Mouse (Mus musculus): ENCODE results near the gene A530084C06Rik.

Gene A530084C06Rik

DNA sequence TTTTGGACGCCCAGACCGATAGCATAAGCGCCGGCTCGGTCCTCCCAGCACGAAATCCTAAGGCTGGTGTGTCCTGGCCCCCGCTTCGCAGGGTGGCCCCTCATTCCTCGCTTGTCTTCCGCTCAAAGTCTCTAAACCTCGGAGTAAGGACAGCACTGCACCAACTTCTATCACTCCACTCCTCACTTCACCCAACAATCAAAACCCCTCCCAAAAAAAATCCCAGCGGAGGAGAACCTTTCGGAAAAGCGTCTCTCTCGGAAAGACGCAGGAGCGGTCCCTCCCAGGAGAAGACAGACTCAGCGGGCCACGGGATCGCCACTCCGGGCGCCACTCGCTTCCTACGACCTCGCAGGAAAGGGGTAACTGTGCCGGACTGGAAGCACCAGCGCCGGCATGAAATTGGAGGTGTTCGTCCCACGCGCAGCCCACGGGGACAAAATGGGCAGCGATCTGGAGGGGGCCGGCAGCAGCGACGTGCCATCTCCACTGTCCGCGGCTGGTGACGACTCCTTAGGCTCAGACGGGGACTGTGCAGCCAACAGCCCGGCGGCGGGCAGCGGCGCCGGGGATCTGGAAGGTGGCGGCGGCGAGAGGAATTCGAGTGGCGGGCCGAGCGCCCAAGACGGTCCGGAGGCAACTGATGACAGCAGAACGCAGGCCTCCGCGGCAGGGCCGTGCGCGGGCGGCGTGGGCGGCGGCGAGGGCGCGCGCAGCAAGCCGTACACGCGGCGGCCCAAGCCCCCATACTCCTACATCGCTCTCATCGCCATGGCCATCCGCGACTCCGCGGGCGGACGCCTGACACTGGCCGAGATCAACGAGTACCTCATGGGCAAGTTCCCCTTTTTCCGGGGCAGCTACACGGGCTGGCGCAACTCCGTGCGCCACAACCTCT, at the start of gene A530084C06Rik:
TSS of gene A530084C06Rik (minus strand) at position 813 of the 898 bp plus-strand sequence.
- DNase-seq (ENCODE audit: low spot score) = no peak

DNA sequence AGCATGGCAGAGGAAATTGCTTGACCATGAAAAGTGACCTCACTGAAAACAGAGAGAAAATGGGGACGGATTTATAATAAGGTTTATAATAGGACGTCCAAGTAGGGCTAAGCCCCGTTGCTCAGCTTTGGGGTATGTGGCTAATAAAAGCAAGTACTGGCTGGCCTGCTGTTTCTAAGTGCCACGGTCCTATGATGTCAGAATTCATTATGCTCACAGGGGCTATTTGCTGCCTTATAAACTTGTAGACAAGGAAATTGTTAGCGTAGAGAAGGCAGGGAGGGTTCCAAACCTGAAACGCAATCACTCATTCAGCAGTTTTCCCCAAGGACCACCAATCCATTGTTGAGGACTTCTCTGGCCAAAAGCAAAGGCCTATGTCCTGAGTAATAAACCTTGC, 44.8 kb upstream of the A530084C06Rik start:
- DNase-seq (ENCODE audit: low spot score) = no peak

DNA sequence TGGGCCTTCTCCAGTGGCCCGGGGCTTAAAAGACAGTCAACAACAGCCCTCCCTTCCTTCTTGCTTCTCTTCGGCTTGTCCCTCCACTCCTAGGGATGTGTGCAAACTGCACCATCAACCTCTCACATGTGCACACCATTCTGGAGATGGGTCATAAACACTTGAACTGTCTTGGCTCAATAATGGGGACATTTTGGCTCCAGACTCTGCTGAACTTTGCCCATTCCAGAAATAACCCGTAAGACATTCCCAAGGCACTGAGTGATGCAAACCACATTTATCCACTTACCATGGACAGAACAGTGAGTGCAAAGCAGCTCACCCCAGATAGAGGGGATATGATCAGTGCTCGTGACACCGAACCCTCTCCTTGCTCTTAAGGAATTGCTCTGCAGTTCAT, 40.4 kb upstream of the A530084C06Rik start:
- no peak for DNase-seq (ENCODE audit: low spot score)

DNA sequence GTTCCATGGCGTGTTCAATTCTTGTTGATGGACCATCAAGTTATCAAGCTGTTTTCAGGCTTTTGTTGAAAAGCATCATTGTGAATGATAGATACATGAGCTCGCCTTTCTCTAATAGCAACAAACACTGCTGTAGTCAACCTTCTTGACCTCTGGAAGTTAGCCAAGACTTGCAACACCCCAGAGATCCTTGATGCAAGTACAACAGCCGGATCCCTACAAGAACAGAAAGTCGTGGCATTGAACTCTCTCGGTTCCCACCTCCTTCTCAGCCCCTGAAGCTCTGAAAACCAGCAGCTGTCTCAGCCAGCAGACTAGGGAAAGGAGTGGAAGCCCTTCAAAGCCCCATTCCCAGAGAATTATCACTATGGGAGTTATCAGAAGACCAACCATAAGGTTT, 28.2 kb upstream of the A530084C06Rik start:
- DNase-seq (ENCODE audit: low spot score) = no peak

DNA sequence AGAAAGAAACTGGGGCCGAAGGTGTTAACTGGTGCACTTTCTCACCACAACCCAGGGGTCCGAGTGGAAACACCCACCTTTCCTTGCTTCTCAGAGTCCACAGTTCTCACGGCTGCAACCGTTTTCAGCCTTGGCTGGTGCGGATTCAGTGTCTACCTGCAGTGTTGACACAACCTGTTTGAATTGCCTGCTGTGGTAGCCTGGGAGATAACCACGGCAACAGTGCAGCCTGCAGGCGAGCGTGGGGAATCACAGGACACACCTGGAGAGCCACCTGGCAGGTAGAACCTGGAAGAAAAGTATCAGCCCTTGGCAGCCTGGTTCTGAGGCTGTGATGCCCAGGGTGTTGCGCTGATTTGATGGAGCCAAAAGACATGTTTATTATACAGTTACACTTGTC, 20.7 kb upstream of the A530084C06Rik start:
- DNase-seq (ENCODE audit: low spot score) = no peak

DNA sequence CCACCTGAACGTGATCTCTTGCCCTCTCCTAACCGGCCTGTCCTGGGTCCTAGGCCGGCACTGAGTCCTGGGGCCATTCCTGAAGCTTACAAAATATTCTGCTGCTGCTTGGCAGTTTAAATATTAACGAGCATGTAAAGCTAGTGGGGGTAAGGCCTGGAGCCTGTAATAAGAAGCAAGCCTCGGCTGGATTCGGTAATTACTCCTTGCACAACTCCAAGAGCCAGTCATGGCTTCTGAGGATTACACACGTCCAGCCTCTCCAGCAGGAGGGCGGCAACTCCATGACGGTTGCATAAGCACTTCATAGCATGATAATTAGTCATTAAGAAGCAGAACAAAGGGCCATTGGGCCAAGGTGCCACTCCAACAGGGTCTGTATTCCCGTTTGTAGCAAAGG, 19.3 kb upstream of the A530084C06Rik start:
- DNase-seq (ENCODE audit: low spot score) = no peak

DNA sequence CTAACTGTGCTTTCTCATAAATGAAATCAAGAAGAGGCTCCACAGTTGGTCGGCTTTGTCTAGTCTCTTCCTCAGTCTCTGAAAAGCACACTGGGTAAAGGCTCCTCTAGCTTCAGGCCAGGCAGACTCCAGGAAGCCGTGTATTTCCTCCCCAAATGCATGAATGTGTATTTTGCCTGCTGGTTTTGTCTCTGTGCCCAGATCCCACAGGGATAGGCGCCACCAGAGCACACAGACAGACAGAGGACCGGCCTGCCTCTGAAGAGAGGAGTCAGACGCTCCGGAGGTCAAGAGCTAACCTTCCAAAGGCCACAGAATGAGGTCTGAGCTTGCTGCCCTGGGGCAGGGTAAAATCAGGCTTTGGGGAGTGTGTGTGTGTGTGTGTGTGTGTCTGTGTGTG, 18.4 kb upstream of the A530084C06Rik start:
- DNase-seq (ENCODE audit: low spot score) = no peak

DNA sequence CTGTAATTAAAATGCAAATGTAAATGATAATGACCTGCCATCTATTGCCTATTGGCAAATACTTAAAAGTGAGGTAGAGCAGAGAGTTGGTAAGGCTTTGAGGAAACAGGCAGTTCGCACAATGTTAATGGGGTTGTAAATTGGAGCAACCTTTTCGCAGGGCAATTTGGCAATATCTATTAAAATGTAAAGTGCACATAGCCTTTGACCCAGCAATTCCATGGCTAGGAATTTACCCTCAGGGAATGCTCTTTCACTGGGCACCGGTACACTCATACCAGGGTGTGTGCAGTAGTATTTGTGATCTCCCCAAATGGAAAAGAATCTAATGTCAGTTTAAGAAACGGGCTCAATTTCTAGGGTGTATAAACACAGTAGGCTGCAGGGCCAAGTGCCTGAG, 17.6 kb upstream of the A530084C06Rik start:
- DNase-seq (ENCODE audit: low spot score) = no peak

DNA sequence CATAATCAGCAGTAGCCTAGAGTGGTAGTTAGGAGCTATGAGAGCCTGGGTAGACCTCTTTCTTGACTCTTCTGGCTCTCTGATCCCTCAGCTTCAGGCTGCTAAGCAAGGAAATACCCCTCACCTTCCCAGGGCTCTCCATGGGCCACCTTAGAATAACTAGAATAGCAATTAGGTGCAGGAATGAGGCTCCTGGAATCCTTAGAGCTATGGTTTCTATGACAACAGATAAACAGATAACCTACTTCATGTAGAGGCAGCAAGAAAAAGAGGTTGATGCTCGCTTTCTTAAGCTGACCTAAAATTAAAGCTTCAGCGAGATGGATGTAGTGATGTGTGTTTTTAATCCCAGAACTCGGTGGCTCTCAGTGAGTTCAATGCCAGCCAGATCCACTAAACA, 15.5 kb upstream of the A530084C06Rik start:
- DNase-seq (ENCODE audit: low spot score) = no peak

DNA sequence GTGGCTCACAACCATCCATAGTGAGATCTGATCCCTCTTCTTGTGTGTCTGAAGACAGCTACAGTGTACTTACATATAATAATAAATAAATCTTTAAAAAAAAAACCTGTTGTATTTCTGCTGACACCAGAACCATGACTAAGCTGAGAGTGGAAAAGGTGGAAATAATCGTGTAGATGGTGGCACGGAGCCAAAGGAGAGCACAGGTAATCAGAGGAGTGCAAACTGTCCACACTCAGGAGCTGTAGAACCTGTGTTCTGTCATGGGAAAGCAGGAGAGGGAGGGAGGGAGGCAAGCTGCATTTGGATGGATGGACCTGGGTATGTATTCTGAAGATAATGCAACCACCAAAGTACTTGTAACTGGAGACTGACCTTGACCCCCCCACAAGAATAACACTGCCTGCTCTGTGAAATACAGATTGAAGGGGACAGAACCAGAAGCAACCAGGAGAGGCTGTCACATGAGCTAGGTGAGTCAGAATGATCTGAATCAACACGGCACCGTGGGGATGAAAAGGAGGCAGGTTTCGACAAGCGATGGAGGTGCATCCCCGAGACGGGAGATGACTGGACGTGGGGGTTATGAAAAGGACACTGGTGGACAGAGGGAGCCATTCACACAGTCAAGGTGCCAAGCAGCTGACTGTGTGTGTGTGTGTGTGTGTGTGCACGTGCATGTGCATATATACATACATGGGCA, 13.8 kb upstream of the A530084C06Rik start:
- no peak for DNase-seq (ENCODE audit: low spot score)

DNA sequence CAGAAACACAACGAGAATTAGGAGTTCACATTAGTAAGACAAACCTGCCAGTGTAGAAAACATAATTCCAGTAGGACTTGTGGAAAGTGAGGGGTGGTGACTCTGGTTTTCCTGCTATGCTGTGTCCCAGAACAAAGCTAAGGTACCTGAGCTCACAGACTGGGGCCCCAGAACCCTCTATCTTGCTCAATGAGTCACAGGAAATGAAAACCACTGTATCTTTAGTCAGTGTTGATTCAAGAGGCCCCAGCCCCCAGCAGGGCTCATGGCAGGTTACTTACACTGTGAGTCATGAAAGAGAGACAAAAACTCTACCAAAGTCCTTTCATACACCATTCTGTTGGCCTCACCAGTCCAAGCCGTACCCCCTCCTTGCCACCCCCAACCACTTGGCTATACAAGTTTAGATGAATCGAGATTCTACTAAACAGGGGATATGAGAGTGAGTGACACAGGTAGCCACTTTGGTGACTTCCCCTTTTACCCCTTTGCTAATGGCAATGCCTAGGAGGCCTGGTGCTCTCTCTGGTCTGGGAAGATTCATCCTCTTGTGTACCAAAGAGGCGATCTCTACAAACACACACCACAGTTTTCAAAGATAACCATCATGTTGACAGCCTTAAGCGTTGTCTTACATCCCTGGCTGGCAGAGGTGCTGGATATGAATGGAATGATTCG, 8.6 kb upstream of the A530084C06Rik start:
- DNase-seq (ENCODE audit: low spot score) = no peak

DNA sequence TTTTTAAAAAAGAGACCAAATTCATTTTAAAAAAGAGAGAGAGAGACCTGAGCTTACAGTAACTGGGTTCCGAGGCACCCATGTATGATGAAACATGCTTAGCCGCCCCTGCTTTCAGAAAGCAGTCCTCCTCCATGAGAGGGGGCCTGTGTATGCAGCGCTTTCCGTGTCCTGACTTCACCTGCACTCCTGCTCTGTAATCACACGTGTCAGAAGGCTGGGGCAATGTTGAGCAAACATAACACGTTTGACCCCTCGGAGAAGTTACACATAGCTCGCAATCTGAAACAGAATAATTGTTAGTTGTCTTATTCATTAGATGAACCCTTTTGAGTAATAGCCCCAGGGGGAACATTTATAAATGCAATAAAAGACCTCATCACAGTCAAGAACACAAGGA, 8.0 kb upstream of the A530084C06Rik start:
- DNase-seq (ENCODE audit: low spot score) = no peak

DNA sequence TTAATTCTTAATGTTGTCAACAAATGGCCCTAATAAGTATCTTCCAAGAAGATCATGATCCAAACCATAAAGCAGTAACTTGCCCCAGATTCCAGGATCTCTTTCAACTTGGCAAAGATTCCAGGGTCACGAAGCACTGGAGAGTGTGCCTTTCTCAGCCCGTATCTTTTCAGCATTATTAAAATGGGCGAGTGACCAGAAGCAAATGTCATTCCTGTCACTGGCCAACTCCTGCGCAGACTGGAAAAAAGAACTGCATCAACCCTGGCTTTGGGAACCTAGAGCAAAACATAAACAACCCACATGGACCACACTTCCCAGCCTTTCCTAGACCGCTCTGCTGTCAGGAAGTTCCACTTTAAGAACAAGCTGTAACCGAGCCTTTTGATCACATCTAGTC, 5.3 kb upstream of the A530084C06Rik start:
- no peak for DNase-seq (ENCODE audit: low spot score)

DNA sequence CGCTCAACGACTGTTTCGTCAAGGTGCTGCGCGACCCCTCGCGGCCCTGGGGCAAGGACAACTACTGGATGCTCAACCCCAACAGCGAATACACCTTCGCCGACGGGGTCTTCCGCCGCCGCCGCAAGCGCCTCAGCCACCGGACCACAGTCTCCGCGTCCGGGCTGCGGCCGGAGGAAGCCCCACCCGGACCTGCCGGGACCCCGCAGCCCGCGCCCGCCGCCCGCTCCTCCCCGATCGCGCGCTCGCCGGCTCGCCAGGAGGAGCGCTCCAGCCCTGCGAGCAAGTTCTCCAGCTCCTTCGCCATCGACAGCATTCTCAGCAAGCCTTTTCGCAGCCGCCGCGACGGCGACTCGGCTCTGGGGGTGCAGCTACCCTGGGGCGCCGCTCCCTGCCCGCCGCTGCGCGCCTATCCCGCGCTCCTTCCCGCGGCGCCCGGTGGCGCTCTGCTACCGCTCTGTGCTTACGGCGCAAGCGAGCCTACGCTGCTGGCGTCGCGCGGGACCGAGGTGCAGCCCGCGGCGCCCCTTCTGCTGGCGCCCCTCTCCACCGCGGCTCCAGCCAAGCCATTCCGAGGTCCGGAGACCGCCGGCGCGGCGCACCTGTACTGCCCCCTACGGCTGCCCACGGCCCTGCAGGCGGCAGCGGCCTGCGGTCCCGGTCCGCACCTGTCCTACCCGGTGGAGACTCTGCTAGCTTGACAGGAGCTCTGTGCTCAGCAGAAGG, 449 bp upstream of the A530084C06Rik start:
- no peak for DNase-seq (ENCODE audit: low spot score)

DNA sequence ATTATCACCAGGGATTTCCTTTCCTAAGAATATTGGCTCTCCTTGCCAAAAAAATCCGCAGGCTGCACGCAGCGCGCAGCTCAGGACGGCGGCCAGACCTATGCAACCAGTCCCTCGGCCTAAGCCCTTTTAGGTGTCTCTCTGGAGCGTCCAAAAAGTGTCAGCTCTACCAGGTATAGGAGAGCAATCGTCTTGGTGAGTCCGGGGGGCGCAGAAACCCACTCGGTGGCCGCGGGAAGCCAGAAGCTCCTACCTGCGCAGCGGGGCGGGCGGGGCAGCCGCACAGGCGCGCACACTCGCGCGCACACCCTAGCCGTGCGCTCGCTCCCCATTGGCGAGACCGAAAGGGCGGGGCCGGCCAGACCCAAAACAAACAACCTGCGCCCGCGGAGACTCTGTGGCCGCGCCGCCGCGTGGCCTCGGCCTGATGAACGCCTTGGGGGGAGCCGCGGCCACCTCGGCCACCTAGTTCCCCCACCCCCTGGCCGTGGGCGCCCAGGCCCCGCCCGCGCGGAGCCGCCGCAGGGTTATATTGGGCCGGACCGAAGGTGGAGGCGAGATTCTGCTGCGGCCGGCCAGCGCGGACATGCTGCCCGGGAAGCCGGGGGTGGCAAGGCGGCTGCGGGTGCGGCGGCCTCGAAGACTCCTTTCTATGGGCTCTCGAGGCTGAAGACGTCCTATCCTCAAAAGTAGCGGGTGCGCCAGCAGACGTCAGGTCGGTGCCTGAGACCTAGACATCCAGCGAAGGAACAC, 1.2 kb downstream of the A530084C06Rik start:
- DNase-seq (ENCODE audit: low spot score) = no peak

DNA sequence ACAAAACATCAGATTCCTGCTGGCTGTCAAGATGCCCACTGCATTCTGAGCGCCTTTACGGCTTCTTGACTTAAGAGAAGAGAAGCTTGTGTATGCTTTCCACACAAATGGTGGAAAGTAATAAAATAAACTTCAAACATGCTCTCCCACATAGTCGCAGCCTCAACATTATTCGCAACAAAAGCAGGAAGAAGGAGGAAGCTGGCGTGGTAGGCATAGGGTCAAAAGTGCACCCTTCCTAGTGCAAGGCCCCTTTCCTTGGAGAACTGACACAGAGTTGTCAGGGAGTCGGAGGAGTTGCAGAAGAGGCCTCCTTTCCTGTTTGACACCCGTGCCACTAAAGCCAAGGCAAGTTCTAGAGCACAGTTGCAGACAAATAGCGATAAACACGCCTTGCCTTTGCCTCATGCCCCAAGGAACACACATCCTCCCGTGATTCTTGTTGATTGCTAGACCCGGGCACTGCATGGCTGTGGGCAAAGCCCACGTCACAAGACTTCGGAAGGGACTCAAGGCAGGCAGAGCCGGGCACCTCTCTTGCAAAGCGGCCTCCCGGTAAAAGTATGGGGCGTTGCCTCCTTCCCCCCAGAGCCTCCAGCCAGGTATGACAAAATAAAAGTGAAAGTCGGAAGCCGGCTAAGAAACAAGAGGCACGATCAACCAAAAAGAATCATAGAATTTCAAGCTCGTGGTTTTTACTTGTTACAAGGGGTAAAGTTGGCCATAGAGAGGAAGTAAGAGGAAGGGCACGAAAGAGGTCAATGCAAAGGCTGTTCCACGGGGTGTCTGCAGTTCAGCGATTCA, 2.0 kb downstream of the A530084C06Rik start:
- no peak for DNase-seq (ENCODE audit: low spot score)

DNA sequence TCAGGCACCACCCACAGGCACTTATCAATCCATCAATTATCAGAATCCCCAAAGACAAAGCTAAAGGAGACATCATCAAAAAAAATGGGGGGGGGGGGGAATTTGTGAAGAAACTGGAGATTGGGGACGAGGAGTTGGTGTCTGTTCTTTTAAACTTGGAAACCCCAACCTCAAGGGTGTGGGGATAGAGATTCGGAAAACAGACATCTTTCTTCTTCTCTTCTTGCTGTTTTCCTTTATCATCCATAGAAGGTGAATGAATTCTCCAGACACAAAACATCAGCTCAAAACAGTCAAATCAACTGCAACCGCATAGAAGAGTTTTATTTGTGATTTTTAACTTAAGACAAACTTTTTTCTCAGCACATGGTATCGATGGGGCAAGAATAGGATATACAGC, 3.3 kb downstream of the A530084C06Rik start, which contains the start of gene Foxq1:
TSS of gene Foxq1 (plus strand) at position 301 of the 400 bp plus-strand sequence.
- DNase-seq (ENCODE audit: low spot score) = no peak

DNA sequence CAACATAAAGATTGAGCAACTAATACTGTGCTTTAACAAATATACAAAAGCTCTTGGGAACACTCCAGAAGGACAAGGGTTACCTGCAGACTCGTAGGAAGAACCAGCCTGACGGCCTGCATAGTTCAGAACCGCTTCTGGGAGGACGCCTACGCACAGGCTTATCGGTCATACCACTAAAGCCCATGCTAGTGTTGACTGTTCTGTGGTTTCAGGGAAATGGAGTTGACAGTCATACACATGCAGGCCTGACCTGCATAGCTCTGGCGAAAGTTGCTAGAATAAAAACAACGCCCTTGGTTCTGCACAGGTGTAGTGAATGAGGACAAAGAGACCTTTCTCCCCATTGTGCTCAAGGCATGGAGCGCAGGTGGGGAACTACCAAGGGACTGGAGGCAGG, 11.5 kb downstream of the A530084C06Rik start:
- DNase-seq (ENCODE audit: low spot score) = no peak

DNA sequence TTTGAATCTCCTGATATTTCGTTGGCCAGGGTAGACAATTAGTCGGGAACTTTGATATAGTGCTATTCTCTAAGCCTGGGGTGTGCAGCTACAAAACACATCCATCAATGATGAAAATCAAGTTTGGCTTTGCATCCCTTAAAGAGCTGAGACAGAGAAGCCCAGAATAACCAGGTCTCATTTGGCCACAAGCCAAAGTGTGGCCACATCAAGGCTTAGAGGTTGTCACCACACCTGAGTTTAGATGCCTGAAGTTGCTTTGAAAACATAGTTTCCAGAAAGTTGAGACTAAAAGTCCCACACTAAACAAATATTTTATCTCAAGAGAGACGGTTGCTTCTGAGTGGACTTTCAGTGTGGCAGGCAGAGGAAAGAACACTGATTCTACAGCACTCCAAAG, 11.9 kb downstream of the A530084C06Rik start:
- no peak for DNase-seq (ENCODE audit: low spot score)

DNA sequence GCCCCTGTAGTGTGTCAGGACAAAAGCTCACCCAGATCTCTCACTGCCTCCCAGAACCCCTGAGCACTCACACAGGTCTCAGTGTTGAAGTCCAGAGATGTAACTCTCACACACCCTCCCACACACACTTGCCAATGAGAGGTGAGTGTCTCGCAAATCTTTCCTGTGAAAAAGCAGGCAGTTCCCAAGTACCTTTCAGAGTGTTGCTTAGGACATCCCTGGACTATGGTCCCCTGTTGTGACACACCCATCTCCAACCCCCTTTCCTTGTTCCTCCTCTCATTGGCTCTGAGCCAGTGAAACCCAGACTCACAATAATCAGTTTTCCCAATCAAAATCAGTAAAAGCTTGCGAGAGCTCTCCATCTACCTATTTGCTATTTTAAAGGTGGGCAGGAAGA, 12.3 kb downstream of the A530084C06Rik start:
- no peak for DNase-seq (ENCODE audit: low spot score)
